Mouse (Mus musculus) liver, embryonic 12.5 days (tissue): ENCODE measurements around the gene Zfp990. TPM values are rescaled to one million over a fixed set of nuclear protein-coding genes. Genes with fewer than 3 reads are reported as not detected.
"Not testable (repeated sequence)": the region's sequence is repeated elsewhere in the genome, so short reads cannot be mapped to it uniquely, and the experiment has no call there.

Source experiments
- ATAC-seq: fragments of 200-750 bp; cut with Nextera tagmentation; 2 replicates; pipeline ENCODE4 v1.8.0; 2017; ENCODE audit warnings: moderate number of reproducible peaks, mild to moderate bottlenecking, moderate library complexity
- H3K27ac ChIP-seq: fragments of 300-500 bp; sonication (generic); 2 replicates; pipeline ENCODE4 v1.5.1; 2016; ENCODE audit warnings: mild to moderate bottlenecking
- H3K27me3 ChIP-seq: fragments of 300-500 bp; sonication (generic); replicated peaks from 2 replicates; pipeline ENCODE4 v1.6.1; 2016; ENCODE audit warnings: mild to moderate bottlenecking, moderate library complexity
- H3K36me3 ChIP-seq: fragments of 300-500 bp; sonication (generic); 2 replicates; pipeline ENCODE4 v1.6.1; 2016; ENCODE audit warnings: mild to moderate bottlenecking, moderate library complexity
- H3K4me1 ChIP-seq: fragments of 300-500 bp; sonication (generic); 2 replicates; pipeline ENCODE4 v1.6.1; 2016
- H3K4me2 ChIP-seq: fragments of 300-500 bp; sonication (generic); 2 replicates; pipeline ENCODE4 v1.6.1; 2016; ENCODE audit warnings: mild to moderate bottlenecking, moderate library complexity
- H3K4me3 ChIP-seq: fragments of 300-500 bp; sonication (generic); 2 replicates; pipeline ENCODE4 v1.5.1; 2016; ENCODE audit warnings: mild to moderate bottlenecking, moderate library complexity
- H3K9ac ChIP-seq: fragments of 300-500 bp; sonication (generic); 2 replicates; pipeline ENCODE4 v1.6.1; 2016; ENCODE audit warnings: mild to moderate bottlenecking, moderate library complexity
- H3K9me3 ChIP-seq: fragments of 300-500 bp; sonication (generic); replicated peaks from 2 replicates; pipeline ENCODE4 v1.6.1; 2016; ENCODE audit warnings: mild to moderate bottlenecking, moderate library complexity
- WGBS: fragments of 180-500 bp; shearing (Covaris S2); methylation state at CpG from one replicate; pipeline ENCODE4 v1.1.7; 2016; ENCODE audit not compliant: insufficient replicate concordance; 5-methylcytosine and 5-hydroxymethylcytosine counted together
- polyA plus RNA-seq: library from polyadenylated mRNA; unstranded; fragments of >200 nt; fragmentation: Nextera tagmentation; extraction: Ambion mirVana; gene quantifications from 2 replicates; pipeline ENCODE4 v1.2.1, GENCODE M21; 2016

The Zfp990 gene
- 0.04 and 0.19 TPM in 2 replicates for polyA plus RNA-seq

DNA sequence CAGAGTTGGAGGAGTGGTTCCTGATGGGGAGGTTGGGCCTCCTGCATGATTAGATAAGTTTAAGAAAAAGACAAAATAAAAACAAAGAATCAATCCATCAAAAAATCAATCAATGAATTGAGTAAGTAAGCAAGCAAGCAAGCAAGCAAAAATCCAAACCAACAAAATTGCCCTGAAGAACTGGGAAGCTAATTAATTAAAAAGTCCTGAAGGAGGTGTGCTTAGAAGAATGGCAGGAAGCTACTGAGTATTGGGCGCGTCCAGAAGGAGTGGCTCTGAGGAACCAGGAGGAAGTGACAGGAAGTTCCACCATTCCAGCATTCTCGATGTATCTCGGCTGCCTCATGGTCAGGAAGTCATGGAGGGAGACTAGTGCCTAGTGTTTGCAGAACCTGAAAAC lies at the start of gene Zfp990:
TSS of gene Zfp990 (plus strand) at position 301 of the 400 bp plus-strand sequence.
- not testable (repeated sequence) for ATAC-seq, H3K36me3 ChIP-seq, H3K9me3 ChIP-seq, H3K4me1 ChIP-seq, H3K27me3 ChIP-seq, H3K9ac ChIP-seq, H3K27ac ChIP-seq, H3K4me2 ChIP-seq, H3K4me3 ChIP-seq
- WGBS: 45% methylated on average over 4 of the region's 4 CpGs

DNA sequence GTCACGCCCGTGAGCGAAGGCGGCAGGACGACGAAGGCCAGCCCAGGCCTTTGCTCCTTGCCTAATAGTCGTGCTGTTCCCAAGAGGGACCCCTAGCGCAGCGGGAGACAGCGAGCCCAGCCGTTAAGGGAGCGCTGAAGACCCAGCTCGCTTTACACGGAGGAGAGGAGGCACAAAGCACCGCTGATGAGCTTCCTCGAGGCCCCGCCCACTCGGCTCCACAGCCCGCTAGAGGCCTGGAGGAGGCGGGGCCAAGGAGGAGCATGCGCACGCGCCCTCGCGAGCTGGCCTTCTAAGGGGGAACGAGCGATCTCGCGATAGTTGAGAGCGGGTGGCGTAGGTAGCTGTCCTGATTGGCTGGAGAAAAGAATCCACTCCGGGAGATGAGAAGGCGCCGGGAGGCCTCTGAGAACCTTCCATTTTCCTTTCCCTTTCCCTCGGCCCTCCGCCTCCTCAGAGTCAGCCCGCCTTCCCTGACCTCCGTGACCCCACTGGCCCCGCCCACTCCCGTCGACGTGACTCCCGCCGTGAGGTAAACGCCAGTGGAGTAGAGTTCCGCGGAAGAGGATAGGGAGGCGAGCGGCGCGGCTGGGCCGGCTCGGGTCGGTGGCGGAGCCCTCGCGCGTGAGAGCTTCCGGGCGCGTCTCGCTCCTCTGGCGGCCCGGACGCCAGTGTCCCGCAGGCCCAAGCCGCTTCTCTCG lies 46.9 kb upstream of the Zfp990 start:
- WGBS: 15% methylated on average over 68 of the region's 68 CpGs

DNA sequence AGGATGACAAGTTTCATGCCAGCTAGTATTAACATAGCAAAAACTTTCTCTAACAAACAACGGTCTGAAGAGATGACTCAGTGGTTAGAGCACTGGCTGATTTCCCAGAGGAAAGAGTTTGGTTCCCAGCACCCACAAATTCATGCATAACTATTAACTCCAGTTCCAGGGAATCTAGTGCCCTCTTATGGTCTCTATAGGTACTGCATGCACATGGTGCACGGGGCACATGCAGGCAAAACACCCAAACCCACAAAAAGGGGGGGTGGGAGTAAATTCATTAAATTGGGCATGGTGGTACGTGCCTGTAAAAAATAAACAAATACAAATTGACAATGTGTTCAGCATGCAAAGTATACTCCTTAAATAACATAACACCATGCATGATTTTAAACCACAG lies 32.4 kb upstream of the Zfp990 start:
- Histone ChIP-seq H3K27me3 (no peaks in the 10 kb centered on the region), H3K4me1 (no peaks in the 10 kb centered on the region), H3K36me3 (no peaks in the 10 kb centered on the region), H3K9me3 (peaks cover 9% of the 10 kb centered on the region; the same call in 1 of the 2 replicates), H3K4me3 (no peak overlapping the region), H3K9ac (no peak overlapping the region), H3K4me2 (no peak overlapping the region), H3K27ac (no peak overlapping the region)
- 64% methylated on average over 3 of the region's 3 CpGs for WGBS
- no peak for ATAC-seq

More for the DNA sequence above, 46.9 kb upstream of the Zfp990 start:
- H3K4me3 ChIP-seq: peak overlapping the region; percentile 46
- peak overlapping the region; percentile 68 for H3K4me2 ChIP-seq
- ATAC-seq, H3K36me3 ChIP-seq, H3K27me3 ChIP-seq, H3K9ac ChIP-seq, H3K4me1 ChIP-seq, H3K9me3 ChIP-seq, H3K27ac ChIP-seq: not testable (repeated sequence)

DNA sequence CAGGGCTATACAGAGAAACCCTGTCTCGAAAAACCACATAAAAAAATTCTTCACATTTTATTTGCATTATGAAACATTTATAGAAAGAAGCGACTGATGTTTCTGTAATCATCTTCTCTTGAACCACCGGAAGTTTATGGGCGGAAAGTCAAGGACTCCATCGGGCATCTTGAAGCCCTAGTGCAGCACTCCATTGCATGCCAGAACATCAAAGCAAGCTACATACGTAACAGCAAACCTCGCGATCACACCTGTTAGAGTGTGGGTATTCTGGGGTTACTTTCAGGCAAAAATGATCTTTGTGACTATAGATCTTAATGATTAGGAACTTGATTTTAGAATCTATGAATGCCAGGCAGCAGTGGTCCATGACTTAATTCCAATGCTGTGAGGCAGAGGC lies 29.9 kb upstream of the Zfp990 start:
- not testable (repeated sequence) for H3K4me2 ChIP-seq, ATAC-seq, H3K9ac ChIP-seq, H3K36me3 ChIP-seq, H3K9me3 ChIP-seq, H3K4me3 ChIP-seq, H3K27me3 ChIP-seq, H3K27ac ChIP-seq, H3K4me1 ChIP-seq
- WGBS: 75% methylated on average over 8 of the region's 8 CpGs

DNA sequence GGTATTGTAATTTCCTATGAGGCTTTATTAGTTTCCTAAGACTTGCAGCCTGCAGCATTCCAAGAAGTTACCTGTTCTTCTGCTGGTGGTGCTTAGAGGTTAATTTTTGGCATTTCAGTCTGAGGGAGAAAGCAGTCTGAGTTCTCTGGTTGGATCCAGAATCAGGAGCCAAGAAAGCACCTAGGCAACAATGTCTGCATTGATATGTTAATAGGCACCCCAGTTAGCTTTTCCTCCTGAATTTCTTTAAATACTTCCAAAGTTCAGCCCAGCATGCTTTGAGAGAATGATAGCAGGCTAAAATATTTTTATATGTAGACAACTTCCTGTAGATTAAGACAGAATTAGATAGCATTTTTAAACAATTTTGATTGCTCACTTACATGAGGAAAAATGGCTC lies 21.2 kb upstream of the Zfp990 start:
- H3K4me1 ChIP-seq: no peaks in the 10 kb centered on the region
- H3K36me3 ChIP-seq: no peaks in the 10 kb centered on the region
- H3K9ac ChIP-seq: no peak overlapping the region
- no peak overlapping the region for H3K27ac ChIP-seq
- H3K9me3 ChIP-seq: no peaks in the 10 kb centered on the region
- ATAC-seq: no peak
- no peaks in the 10 kb centered on the region for H3K27me3 ChIP-seq
- no peak overlapping the region for H3K4me3 ChIP-seq
- H3K4me2 ChIP-seq: no peak overlapping the region

DNA sequence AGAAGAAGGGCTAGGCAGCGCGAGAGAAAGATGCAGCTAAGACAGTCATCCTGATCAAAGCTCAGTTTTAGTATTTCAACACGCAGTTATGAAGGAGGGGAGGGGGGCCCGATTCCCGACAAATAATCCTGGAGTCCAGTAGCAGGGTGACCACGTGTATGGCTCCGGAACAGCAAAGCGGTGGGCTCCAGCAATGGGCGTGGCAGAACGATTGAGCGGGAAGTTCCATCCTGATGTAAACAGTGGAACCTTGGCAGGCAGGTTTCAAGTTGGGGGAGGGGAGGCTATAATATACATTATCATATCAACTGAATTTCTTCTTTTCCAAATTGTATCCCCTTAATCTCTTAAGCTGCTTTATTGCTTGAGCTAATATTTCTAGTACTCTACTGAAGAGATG lies 18.4 kb upstream of the Zfp990 start:
- WGBS: 68% methylated on average over 11 of the region's 11 CpGs
- no peak overlapping the region for H3K9ac ChIP-seq

DNA sequence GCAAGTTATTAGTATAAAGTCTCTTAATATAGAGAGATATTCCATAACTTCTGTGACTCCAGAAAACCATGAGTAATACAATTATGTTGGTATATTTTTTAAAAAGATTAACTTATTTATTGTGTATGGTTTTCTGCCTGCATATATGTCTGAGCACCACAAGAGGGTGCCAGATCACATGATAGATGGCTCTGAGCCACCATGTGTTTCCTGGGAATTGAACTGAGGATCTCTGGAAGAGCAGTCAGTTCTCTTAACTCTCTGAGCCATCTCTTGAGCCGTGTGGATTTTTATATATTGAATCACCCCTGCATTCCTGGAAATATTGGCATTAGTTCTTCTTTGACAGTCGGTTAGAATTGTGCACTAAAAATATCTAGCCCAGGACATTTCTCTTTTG lies 17.2 kb upstream of the Zfp990 start:
- H3K4me3 ChIP-seq, H3K36me3 ChIP-seq, H3K9me3 ChIP-seq, H3K4me1 ChIP-seq, H3K27ac ChIP-seq, H3K27me3 ChIP-seq, H3K9ac ChIP-seq, ATAC-seq, H3K4me2 ChIP-seq: not testable (repeated sequence)
- WGBS: 57% methylated on average over 2 of the region's 2 CpGs

More for the DNA sequence above, 18.4 kb upstream of the Zfp990 start:
- no peaks in the 10 kb centered on the region for H3K36me3 ChIP-seq
- no peak overlapping the region for H3K4me3 ChIP-seq
- H3K4me2 ChIP-seq: no peak overlapping the region
- no peaks in the 10 kb centered on the region for H3K27me3 ChIP-seq
- no peaks in the 10 kb centered on the region for H3K4me1 ChIP-seq
- H3K9me3 ChIP-seq: no peaks in the 10 kb centered on the region
- no peak for ATAC-seq
- H3K27ac ChIP-seq: no peak overlapping the region

DNA sequence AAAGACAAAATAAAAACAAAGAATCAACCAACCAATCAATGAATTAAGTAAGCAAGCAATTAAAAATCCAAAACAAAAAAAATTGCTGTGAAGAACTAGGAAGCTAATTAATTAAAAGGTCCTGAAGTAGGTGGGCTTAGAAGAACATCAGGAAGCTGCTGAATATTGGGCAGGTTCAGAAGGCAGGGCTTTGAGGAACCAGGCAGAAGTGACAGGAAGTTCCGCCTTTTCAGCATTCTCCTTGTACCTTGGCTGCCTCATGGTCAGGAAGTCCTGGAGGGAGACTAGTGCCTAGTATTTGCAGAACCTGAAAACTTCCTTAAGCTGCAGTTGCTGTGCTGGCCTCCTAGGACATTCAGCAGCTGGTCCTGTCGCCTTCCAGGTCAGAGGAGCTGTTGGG lies 4.1 kb downstream of the Zfp990 start:
- not testable (repeated sequence) for H3K4me3 ChIP-seq, ATAC-seq, H3K4me2 ChIP-seq, H3K9me3 ChIP-seq, H3K27me3 ChIP-seq, H3K27ac ChIP-seq, H3K36me3 ChIP-seq, H3K4me1 ChIP-seq, H3K9ac ChIP-seq
- WGBS: 45% methylated on average over 2 of the region's 2 CpGs

DNA sequence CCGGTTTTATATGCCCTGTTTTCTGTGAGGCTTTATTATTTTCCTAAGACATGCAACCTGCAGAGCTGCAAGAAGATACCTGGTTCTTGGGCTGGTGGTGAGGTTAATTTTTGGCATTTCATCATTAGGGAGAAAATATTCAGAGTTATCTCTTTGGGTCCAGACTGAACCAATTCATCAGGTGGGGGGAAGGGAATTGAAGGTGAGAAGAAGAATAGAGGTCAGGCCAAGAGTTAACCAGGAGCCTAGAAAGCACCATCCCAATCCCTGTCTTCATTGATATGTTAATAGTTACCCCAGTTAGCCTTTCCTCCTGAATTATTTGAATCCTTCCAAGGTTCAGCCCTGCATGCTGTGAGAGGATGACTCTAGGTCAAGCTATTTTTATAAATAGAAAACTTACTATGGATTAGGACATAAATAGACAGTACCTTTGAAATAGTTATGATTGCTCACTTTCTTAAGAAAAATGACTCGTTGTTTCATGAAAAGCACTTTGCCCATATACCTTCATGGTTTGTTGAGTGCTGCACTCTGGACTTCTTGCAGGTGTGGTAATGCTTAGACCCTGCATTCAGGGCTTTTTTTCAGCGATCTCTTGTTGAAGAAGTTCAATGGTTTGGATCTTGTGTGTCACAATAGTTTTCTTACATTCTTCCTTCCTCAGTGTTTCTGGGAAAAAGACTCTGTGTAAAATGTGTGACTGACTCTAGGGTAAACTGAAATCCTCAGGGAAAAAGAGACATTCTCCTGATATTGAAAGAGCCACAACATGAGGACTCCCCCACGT lies 5.4 kb downstream of the Zfp990 start:
- WGBS: 57% methylated on average over 4 of the region's 4 CpGs

DNA sequence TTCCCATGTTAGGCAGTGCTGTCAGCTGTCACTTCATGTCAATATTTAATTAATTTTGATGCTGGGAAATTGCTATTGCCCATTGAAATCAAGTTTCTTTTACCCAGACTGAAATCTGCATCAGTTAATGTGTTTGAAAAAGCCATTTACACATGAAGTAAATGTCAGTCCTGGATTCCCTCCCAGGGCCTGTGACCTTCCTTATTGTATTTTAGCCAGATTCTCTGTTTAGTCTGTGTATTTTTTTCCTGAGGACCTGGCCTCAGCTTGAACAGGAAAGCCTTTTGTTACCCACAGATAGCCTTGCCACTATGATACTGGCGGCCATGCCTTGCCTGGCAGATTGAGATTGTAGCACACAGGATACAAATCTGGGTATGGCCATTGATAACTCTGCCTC lies 6.8 kb downstream of the Zfp990 start:
- H3K4me2 ChIP-seq, H3K27me3 ChIP-seq, H3K9me3 ChIP-seq, H3K4me3 ChIP-seq, H3K27ac ChIP-seq, H3K9ac ChIP-seq, ATAC-seq, H3K36me3 ChIP-seq, H3K4me1 ChIP-seq: not testable (repeated sequence)
- 67% methylated on average over 1 of the region's 1 CpGs for WGBS

More for the DNA sequence above, 5.4 kb downstream of the Zfp990 start:
- not testable (repeated sequence) for H3K4me1 ChIP-seq, H3K4me3 ChIP-seq, H3K9me3 ChIP-seq, H3K27me3 ChIP-seq, H3K27ac ChIP-seq, H3K36me3 ChIP-seq, H3K4me2 ChIP-seq, ATAC-seq, H3K9ac ChIP-seq

DNA sequence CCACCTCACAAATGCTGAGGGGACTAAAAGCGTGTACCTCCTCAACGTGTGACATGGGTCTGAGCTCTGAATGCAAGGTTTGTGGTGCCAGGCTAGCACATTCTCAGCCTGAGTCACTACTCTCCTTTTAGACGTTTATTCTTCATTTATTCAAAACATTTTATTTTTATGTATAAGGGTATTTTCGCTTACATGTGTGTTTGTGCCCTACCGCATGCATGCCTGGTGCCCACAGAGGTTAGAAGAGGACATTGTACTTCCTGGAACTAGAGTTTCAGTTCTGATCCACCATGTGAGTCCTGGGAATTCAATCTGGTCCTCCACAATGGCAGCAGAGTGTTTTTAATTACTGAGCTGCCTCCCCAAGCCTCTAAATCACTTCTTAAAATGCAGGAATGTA lies 33.3 kb downstream of the Zfp990 start:
- not testable (repeated sequence) for H3K4me2 ChIP-seq, ATAC-seq, H3K27me3 ChIP-seq, H3K4me1 ChIP-seq, H3K27ac ChIP-seq, H3K9ac ChIP-seq, H3K4me3 ChIP-seq, H3K36me3 ChIP-seq
- WGBS: 60% methylated on average over 5 of the region's 5 CpGs
- H3K9me3 ChIP-seq: peaks cover 24% of the 10 kb centered on the region

DNA sequence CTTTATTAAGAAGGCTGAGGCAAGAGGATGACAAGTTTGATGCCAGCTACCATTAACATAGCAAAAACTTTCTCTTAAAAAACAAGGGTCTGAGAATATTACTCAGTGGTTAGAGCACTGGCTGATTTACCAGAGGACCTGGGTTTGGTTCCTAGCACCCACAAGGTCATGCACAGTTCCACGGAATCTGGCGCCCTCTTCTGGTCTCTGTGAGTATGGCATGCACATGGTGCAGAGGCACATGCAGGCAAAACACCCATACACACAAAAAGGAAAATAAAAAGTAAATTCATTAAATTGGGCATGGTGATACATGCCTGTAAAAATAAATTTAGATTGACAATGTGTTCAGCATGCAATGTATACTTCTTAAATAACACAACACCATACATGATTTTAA lies 34.5 kb downstream of the Zfp990 start:
- H3K9me3 ChIP-seq: peaks cover 28% of the 10 kb centered on the region
- H3K4me2 ChIP-seq, H3K4me3 ChIP-seq, H3K27me3 ChIP-seq, H3K9ac ChIP-seq, H3K27ac ChIP-seq, H3K4me1 ChIP-seq, H3K36me3 ChIP-seq, ATAC-seq: not testable (repeated sequence)
- WGBS: 20% methylated on average over 2 of the region's 2 CpGs
